Mouse (Mus musculus) lung, postnatal 0 days (tissue): ENCODE data around the gene Csdc2. TPM values are rescaled to one million over a fixed set of nuclear protein-coding genes. Genes with fewer than 3 reads are reported as not detected.

Source experiments
- ATAC-seq: fragments of 200-750 bp; cut with Nextera tagmentation; 2 replicates; pipeline ENCODE4 v1.8.0; 2017; ENCODE audit warnings: moderate library complexity
- DNase-seq: peaks from one replicate; pipeline ENCODE4 v3.0.0-alpha.2; 2016; ENCODE audit warnings: low spot score
- H3K27ac ChIP-seq: fragments of 300-500 bp; sonication (generic); 2 replicates; pipeline ENCODE4 v1.5.1; 2014; ENCODE audit warnings: antibody characterized with exemption, mild to moderate bottlenecking, low read length, mixed read lengths
- H3K27me3 ChIP-seq: fragments of 300-500 bp; sonication (generic); replicated peaks from 2 replicates; pipeline ENCODE4 v1.6.1; 2014; ENCODE audit warnings: low read length, mixed read lengths; ENCODE audit not compliant: insufficient read depth
- H3K36me3 ChIP-seq: fragments of 300-500 bp; sonication (generic); 2 replicates; pipeline ENCODE4 v1.6.1; 2014; ENCODE audit warnings: low read length, mixed read lengths; ENCODE audit not compliant: insufficient read depth
- H3K4me1 ChIP-seq: fragments of 300-500 bp; sonication (generic); 2 replicates; pipeline ENCODE4 v1.6.1; 2014; ENCODE audit warnings: antibody characterized with exemption, low read depth, low read length, mixed read lengths; ENCODE audit not compliant: insufficient read depth
- H3K4me2 ChIP-seq: fragments of 300-500 bp; sonication (generic); replicated peaks from 2 replicates; pipeline ENCODE4 v1.6.1; 2014; ENCODE audit warnings: low read depth, mild to moderate bottlenecking, low read length, moderate library complexity, mixed read lengths
- H3K4me3 ChIP-seq: fragments of 300-500 bp; sonication (generic); 2 replicates; pipeline ENCODE4 v1.5.1; 2014; ENCODE audit warnings: low read depth, low read length
- H3K9ac ChIP-seq: fragments of 300-500 bp; sonication (generic); replicated peaks from 2 replicates; pipeline ENCODE4 v1.6.1; 2014; ENCODE audit warnings: low read depth, mild to moderate bottlenecking
- H3K9me3 ChIP-seq: fragments of 300-500 bp; sonication (generic); 2 replicates; pipeline ENCODE4 v1.6.1; 2016; ENCODE audit warnings: low read length, mixed read lengths
- CTCF ChIP-seq: IDR thresholded peaks from 2 replicates; pipeline ENCODE4 v1.5.1; 2016; ENCODE audit warnings: antibody characterized with exemption, mild to moderate bottlenecking
- EP300 ChIP-seq: IDR thresholded peaks from 2 replicates; pipeline ENCODE4 v1.6.1; 2016; ENCODE audit warnings: antibody characterized with exemption, mild to moderate bottlenecking, control low read depth
- WGBS: fragments of 180-500 bp; shearing (Covaris S2); extraction: QIAGEN DNeasy Blood & Tissue Kit; methylation state at CpG from one replicate; pipeline ENCODE4 v1.1.7; 2014; 5-methylcytosine and 5-hydroxymethylcytosine counted together
- polyA plus RNA-seq: library from polyadenylated mRNA; unstranded; fragments of >200 nt; fragmentation: Nextera tagmentation; extraction: Ambion mirVana; gene quantifications from 2 replicates; pipeline ENCODE4 v1.2.1, GENCODE M21; 2015

Gene Csdc2
- polyA plus RNA-seq, 1 experiment from 2014 or later, result 3.8 TPM

DNA sequence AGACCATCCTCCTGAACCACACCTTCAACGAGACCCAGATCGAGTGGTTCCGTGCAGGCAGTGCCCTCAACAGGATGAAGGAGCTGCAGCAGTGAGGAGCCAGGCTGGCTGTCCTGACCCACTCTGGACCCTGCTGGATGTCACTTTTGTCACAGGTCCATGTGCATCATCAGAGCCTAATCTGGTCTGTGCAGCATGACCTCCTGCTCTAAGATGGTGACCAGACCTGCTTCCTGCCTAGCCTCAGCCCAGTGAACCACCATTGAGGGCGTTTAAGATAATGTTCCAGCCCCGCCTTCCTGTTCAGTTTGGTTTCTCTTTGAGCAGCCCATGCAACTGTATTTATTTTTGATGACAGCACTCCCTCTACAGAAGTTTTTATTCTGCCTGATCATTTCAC is 21.9 kb upstream of the Csdc2 start:
- no peak for TF ChIP-seq CTCF
- no peak for TF ChIP-seq EP300
- no peak for DNase-seq
- Histone ChIP-seq H3K4me3 (no peak overlapping the region), H3K9me3 (no peaks in the 10 kb centered on the region), H3K4me2 (no peak overlapping the region), H3K4me1 (no peaks in the 10 kb centered on the region), H3K36me3 (peaks cover 35% of the 10 kb centered on the region; the same call in 1 of the 2 replicates), H3K9ac (no peak overlapping the region), H3K27ac (no peak overlapping the region), H3K27me3 (no peaks in the 10 kb centered on the region)
- ATAC-seq, result no peak
- 76% methylated on average over 5 of the region's 5 CpGs for WGBS

DNA sequence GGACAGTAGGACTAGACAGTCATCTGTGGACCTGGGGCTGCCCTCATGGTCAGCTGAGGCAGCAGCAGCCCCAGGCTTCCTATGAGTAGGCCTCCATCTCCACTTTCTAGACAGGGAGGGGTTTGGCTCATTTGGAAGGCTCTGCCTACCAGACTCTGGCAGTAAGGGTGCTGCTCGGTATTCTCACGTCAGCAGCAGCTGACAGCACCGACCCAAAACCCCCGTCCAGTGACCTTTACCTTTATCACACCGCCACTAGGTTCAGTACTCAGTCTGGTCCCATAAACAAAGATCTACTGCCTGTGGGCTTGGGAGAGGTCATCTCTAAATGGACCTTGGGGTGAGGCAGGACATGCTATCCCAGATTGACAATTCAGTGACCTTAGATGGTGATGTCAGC is 20.9 kb upstream of the Csdc2 start:
- H3K9ac ChIP-seq, result no peak overlapping the region
- no peak overlapping the region for H3K4me2 ChIP-seq
- peaks cover 27% of the 10 kb centered on the region; the same call in 1 of the 2 replicates for H3K36me3 ChIP-seq
- no peak for DNase-seq
- H3K9me3 ChIP-seq, result no peaks in the 10 kb centered on the region
- no peak overlapping the region for H3K4me3 ChIP-seq
- no peak for ATAC-seq
- no peak overlapping the region for H3K27ac ChIP-seq
- TF ChIP-seq EP300, result no peak
- no peak for TF ChIP-seq CTCF
- H3K27me3 ChIP-seq, result no peaks in the 10 kb centered on the region
- 73% methylated on average over 5 of the region's 5 CpGs for WGBS
- no peaks in the 10 kb centered on the region for H3K4me1 ChIP-seq

DNA sequence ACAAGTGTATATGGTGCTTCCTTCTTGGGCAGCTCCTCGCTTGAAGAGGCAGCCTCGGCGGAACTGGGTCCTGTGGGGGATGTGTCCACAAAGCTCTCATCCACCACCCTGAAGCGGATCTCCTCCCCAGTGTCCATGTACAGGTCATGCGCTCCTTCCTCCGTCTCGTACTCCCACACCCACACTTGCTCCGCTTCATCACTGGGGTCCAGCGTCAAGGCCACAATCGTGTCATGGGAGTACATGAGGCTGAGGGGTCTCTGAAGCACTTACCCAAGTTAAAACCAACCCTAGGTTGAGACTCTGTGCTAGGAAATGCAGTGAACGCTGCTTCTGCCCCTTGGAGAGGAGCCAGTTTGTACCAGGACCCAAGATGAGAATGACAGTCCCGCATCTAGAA is 19.4 kb upstream of the Csdc2 start:
- H3K4me2 ChIP-seq, result no peak overlapping the region
- 83% methylated on average over 12 of the region's 12 CpGs for WGBS
- TF ChIP-seq CTCF (no peak), EP300 (no peak)
- DNase-seq (no peak), ATAC-seq (no peak)
- no peak overlapping the region for H3K9ac ChIP-seq
- H3K9me3 ChIP-seq, result no peaks in the 10 kb centered on the region
- H3K36me3 ChIP-seq, result peaks cover 23% of the 10 kb centered on the region; the same call in 1 of the 2 replicates
- no peaks in the 10 kb centered on the region for H3K27me3 ChIP-seq
- no peak overlapping the region for H3K4me3 ChIP-seq
- H3K4me1 ChIP-seq, result no peaks in the 10 kb centered on the region
- H3K27ac ChIP-seq, result no peak overlapping the region

GRCm38 (mm10) chr15:81917621-81918463 is 18.7 kb upstream of the Csdc2 start:
- Histone ChIP-seq H3K27me3 (no peaks in the 10 kb centered on the region), H3K4me2 (no peak overlapping the region), H3K27ac (no peak overlapping the region), H3K9ac (no peak overlapping the region), H3K4me1 (no peaks in the 10 kb centered on the region), H3K36me3 (peaks cover 17% of the 10 kb centered on the region; the same call in 1 of the 2 replicates), H3K9me3 (no peaks in the 10 kb centered on the region), H3K4me3 (no peak overlapping the region)
- WGBS, result 56% methylated on average over 6 of the region's 6 CpGs
- ATAC-seq, result peak; percentile 76
- peak; percentile 65 for DNase-seq
- TF ChIP-seq EP300 (no peak), CTCF (peak; percentile 93)

- Histone ChIP-seq H3K4me1 (no peaks in the 10 kb centered on the region), H3K4me3 (no peak overlapping the region), H3K4me2 (no peak overlapping the region), H3K9ac (no peak overlapping the region; the same call in 1 of the 2 replicates), H3K9me3 (no peaks in the 10 kb centered on the region), H3K36me3 (peaks cover 6% of the 10 kb centered on the region; the same call in 1 of the 2 replicates), H3K27ac (no peak overlapping the region), H3K27me3 (no peaks in the 10 kb centered on the region)
- DNase-seq, result no peak
- WGBS, result 68% methylated on average over 5 of the region's 5 CpGs
- no peak for TF ChIP-seq CTCF
- TF ChIP-seq EP300, result no peak
- ATAC-seq, result no peak
Observed at GRCm38 (mm10) chr15:81919062-81919461, 17.5 kb upstream of the Csdc2 start.

DNA sequence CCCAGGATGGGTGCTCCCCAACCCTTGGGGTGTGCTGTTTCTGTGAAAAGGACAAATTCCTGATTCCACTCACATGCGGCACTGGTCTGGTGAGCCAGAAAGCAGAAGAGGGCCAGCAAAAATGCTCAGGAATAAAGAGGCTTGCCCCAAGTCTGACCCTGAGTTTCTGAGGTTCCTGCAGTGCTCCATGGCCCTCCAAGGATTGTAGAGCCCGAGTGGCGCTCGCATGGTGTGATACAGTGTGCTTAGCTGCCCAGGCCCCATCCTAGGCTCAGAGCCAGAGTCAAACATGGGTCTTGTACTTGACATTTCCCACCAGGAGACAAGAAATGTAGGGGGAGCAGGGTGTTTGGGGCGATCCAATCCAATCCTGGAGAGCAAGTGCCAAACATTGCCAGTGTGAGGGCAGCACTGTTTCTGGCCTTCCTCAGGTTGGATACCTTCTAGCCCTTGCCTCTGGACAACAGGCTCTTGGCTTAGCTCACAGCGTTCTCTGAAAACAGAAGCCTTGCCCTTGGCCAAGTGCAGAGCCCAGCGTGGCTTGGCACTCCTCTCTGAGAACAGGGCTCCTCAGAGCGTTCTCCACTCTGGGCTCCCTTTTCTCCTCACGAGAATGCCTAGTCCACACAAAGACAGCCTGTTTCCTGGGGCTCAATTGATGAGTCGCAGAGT is 15.9 kb upstream of the Csdc2 start:
- no peaks in the 10 kb centered on the region for H3K9me3 ChIP-seq
- H3K4me1 ChIP-seq, result peaks cover 5% of the 10 kb centered on the region; the same call in 1 of the 2 replicates
- no peak overlapping the region for H3K4me3 ChIP-seq
- no peak for ATAC-seq
- H3K27me3 ChIP-seq, result no peaks in the 10 kb centered on the region
- TF ChIP-seq CTCF, result no peak
- no peak for TF ChIP-seq EP300
- H3K4me2 ChIP-seq, result no peak overlapping the region
- 61% methylated on average over 10 of the region's 10 CpGs for WGBS
- no peak overlapping the region; the same call in 1 of the 2 replicates for H3K9ac ChIP-seq
- peak overlapping the region; percentile 43; the same call in 1 of the 2 replicates for H3K27ac ChIP-seq
- DNase-seq, result no peak
- no peaks in the 10 kb centered on the region for H3K36me3 ChIP-seq
